Mouse (Mus musculus) urinary bladder, postnatal 36 days (tissue): ENCODE data around the gene Hist1h3b.
"Not testable (repeated sequence)": the region's sequence is repeated elsewhere in the genome, so short reads cannot be mapped to it uniquely, and the experiment has no call there.

Source experiments
- DNase-seq, 2 experiments: peaks; one replicate each; pipeline ENCODE4 v3.0.0; 2022; ENCODE audit warnings: low spot score in 2 of 2, mixed read lengths in 1 of 2

Hist1h3b gene

DNA sequence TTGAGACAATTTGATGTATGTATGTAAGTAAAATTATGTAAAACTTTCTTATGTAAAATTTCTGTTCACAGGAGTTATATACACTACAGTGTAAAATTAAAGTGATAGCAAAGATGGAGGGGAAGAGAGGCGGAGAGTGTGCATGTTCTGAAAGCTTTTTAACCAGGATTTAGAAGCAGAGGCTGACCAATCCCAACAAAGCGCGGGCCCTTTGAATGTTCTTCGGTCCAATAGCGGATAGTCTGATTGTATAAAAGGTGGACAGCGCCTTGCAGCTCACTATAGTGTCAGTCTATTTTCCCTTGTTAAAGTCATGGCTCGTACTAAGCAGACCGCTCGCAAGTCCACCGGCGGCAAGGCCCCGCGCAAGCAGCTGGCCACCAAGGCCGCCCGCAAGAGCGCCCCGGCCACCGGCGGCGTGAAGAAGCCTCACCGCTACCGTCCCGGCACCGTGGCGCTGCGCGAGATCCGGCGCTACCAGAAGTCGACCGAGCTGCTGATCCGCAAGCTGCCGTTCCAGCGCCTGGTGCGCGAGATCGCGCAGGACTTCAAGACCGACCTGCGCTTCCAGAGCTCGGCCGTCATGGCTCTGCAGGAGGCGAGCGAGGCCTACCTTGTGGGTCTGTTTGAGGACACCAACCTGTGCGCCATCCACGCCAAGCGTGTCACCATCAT is at the start of gene Hist1h3b:
Gene Hist1h3b (plus strand): TSS at position 201 of the 675 bp plus-strand sequence.
- DNase-seq = peak; percentile 80 to 84

DNA sequence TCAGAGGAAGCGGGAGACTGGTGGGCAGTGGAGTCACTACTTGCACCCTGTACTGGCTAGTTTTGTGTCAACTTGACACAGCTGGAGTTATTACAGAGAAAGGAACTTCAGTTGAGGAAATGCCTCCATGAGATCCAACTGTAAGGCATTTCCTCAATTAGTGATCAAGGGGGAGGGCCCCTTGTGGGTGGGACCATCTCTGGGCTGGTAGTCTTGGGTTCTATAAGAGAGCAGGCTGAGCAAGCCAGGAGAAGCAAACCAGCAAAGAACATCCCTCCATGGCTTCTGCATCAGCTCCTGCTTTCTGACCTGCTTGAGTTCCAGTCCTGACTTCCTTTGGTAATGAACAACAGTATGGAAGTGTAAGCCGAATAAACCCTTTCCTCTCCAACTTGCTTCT is 49.3 kb upstream of the Hist1h3b start:
- not testable (repeated sequence) for DNase-seq

DNA sequence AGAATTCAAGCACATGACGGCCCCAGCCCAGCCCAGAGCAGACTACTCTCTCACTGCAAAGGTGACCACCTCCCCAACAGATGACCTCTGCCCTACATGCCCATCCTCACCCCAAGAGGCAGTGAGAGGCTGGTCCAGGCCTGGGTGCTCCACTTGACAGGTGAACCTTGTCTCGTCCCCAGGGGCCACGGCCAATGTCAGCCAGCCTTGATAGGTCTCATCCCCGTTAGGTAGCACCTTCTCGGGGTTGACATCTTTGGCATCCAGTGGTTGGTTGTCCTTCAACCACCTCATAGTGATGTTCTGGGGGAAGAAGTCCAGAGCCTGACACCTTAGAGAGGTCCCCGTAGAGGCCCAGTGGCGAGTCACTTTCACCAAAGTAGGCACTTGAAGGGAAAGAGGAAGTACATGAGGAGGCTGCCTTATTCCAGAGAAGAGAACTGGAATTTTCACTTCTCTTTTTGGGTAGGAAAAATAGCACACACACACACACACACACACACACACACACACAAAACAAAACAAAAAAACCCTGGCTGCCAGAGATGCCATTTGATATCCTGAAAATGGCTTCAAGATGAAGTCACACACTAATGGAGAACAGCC is 46.2 kb upstream of the Hist1h3b start:
- DNase-seq = no peak

DNA sequence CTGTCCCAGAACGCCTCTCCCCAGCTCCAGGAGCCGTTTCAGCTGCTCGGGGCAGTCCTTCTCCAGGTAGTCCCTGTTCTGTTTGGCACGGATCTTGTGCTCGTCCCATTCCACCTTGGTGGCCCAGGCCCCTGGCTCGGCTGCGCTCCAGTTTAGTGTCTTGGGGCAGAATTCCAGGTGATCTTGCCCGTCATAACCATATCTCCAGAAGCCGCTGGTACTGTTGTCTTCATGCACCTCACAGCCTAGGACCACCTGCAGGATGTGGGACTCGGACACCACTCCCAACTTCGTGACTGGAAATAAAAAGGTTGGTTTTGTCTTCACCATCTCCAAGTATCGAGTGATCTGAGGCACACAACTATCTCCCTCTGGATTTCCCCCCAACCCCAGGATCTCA is 45.3 kb upstream of the Hist1h3b start:
- no peak for DNase-seq

DNA sequence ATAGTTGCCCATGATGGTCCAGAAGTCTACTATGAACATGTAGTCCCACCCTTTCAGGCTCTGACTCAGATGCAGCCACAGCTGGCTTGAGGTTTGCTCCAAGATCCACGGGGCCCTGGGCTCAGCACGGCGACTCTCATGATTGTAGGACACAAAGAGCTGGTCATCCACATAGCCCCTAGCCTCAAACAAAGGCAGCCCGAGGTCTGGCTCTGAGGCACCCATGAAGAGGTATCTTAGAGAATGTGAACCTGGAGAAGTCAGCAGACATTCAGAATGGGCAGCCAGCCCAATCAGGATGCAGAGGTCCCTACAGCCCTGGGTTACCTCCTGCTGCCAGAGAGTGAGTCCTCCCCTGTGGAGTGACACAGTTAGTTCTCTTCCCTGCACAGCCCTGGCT is 44.0 kb upstream of the Hist1h3b start:
- no peak for DNase-seq

DNA sequence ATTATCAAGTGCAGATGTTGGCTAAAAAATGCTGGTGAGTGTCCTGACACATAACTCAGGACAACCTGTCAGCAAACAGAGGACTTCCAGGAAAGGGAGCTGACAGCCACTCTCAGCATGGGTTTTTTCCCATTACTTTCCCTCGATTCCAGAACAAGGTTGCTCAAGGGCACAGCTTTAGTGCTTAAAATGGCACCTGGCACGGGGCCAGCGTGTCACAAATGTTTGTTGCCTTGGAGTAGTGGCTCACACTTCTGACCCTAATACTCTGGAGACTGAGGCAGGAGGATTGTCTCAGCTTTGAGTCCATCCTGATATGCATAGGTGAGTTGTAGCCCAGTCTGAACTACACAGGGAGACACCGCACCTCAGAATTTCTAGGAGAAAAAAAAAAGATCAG is 43.4 kb upstream of the Hist1h3b start:
- DNase-seq = no peak

DNA sequence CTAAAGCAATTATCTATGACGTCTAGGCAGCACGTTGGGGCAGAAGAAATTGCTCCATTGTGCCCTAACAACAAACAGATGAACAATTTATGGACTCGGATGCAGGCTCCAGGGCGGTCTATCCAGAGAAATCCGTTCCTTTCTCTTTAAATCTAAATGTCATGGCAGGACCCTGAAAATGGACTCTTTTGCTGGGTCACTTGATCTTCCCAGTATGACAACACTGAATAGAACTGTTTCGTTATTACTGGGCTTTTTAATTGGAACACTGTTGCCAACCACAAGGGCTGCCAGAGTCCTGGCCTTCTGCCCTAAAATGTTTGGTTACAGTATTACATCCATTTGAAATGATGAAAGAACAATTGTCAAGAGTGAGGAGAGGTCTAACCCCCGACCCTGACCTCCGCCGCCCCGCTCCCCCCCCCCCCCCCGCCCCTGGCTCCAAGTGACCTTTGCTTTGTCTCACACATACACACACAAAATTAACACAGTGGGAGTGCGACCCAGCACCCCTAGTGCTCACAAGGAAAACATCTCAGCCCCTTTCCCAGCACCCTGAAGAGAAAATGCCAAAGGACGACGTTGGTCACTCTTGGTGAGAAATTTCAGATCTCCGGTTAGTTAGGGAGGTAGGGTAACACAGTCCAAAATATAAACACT is 42.2 kb upstream of the Hist1h3b start:
- DNase-seq = peak in 1 of 2 experiments; percentile 24

DNA sequence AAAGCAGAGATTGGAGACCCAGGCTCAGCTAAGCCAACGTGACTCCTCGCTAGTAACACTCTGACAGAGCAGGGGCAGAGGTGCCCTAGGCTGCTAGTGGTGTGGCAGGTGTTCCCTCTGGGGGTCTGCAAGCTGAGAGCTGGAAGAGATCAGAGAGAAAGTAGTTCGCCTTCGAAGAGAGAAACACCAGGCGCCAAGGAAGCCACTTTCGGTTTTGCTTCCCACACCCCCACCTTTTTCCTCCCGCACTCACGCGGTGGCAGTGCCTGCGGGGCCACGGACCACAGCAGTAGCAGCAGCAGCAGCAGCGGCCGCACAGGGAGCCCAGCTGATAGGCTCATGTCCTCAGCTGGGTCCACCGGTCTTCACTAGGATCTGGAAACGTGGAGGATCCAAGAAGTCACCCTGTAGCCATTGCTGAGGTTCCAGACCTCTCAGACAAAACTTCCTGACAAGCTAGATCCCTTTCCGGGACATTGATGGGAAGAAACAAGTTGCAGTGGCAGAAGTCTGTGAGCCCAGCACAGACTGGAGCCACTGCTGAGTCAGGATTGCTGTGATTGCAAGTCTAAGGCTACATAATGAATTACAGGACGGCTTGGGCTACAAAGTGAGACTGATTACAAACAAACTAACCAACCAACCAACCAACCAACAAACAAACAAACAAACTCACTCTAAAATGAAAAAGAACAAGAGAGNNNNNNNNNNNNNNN is 41.5 kb upstream of the Hist1h3b start, which contains the start of gene Hfe:
Gene Hfe (minus strand): TSS at position 481 of the 716 bp plus-strand sequence.
- peak; percentile 40 to 53 for DNase-seq

DNA sequence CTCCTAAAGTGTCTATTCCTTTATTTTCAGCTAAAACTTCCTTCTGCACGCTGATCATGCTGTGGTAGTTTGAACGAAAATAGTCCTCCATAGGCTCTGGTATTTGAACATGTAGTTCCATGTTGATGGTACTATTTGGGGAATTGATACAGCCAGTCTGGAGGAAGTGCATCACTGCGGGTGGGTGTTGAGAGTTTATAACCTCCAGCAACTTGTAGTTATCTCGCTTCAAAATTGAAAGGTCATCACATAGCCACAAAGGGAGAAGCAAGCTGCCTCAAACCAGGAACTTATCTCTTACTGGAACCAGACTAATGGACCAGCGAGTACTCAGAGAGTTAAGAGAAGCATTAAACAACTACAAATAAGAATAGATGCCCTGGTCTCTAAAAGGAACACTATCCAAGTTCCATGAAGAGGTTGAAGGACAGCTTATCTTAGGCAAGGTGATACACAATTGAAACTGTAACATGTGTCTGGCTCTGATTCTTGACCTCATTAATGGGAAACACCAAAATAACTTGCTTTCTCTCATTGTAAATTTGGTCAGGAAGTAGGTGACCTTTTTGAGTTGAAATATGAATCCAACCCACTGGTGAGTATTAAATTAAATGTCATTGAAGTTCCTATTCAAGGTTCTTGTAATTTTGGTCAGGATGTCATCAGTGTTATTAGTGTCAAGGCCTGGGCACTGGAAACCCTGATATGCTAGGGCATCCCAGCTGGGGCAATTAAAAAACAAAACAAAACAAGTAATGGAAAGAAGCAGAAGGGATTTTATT is 35.6 kb upstream of the Hist1h3b start:
- DNase-seq = no peak

DNA sequence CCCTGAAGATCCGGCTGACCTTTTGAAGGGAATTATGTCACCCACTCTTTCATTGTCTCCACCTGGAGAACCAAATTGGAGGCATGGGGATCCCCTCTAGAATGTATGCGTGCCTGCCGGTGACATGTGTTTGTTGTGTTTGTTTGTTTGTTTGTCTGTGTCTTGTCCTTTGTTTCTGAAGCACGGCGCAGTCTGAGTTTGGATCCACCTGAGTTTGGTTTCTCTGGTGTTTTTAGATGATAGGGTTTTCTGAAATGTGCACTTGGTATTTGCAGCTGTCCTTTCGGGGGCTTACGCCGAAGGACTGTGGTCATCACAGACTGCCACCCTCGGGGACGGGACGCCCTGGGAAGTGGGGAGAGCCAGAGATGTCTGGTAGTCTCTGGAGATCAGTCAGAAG is 34.9 kb upstream of the Hist1h3b start:
- no peak for DNase-seq

DNA sequence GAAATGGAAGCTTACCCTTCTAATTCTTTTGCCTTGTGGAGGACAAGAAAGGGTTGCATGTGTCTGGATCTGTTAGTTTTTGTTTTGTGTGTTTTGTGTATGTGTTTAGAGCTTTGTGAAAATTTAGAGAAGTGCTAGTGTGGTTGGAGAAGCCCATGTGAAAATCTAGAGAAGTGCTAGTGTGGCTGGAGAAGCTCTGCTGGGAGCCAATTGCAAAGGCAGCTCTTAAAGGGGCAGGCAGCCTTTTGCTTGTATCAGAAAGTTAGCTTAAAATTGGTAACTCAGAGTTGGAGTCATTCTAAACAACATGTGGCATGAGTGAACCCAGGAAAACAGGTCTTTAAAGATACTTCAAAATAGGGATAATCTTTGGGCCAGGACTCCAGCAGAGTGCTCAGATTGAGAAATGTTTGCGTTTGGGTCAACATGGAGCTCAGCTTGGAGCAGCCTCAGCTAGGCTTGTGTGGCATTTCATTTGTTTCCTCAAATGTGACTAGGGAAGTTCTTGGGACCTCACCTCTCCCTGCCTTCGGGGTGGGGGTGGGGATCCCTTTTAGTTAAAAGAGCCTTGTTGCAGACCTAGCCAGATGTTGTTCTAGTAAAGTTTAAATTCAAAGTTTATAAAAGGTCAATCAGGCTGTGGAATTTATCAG is 34.3 kb upstream of the Hist1h3b start:
- not testable (repeated sequence) for DNase-seq

DNA sequence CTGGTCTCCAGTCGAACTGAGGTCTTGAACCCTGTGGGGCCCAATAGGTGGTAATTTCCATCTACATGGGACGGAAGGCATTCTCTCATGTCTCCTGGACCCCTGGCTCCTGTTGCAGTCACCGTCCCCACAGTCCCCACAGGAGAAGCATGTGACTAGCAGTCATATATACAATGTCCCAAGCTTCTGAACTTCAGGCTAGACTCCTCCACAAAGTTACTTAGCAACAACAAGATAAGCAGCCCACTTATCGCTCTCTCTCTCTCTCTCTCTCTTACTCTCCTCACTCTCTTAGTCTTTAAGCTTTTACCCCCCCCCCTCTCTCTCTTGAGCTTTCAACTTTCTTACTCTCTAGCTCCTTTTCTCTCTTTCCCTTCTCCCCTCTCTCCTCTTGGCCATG is 27.8 kb upstream of the Hist1h3b start:
- no peak for DNase-seq

DNA sequence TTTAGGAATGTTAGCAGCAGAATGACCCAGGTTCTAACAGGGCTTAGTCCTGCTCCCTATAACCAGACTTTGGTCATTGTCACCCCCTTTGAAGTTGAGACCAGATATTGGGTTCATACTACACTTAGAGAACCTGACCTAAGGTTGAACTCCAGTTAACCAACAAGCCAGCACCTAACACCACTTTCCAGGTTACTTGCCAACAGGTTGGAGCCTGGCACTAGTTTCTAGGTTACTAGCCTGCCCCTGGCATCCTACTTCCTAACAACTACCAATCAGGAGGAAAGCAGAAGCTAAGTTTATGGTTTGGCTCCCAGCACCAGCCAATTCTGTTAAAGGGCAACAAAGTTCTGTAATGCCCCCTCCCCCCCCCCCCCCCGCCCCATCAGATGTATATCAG is 26.9 kb upstream of the Hist1h3b start:
- DNase-seq = no peak

DNA sequence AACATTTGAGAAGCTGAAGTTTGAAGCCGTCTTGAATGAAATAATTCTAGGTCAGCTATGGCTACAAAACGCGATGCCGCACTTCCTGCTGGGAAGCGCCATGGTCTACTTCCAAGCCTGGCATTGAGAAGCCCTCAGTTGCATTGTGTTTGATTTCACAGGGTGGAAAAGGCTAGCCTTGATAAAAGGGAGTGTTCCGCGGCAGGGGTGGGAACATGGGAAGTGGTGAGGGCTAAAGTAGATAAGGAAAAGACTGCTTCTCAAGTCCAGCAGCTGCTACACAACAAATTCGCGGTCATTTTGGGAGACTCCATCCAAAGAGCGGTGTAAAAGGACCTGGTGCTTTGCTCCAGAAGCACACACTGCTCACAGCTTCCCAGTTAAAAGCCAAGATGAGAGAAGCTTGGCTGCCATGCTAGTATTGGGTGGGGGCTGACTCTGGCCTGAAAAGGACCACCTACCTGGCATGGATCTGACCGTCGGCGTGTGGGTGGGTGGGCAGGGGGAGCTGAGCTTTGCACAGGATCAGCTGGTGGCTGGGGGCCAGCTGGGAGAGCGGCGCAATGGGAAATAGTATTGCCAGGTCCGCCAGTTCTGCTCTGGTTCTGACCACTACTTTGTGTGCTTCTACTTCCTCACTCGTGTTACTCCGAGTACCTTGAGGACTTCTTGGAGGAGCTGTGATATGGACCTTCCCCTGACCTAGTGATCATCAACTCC is 23.4 kb upstream of the Hist1h3b start:
- no peak for DNase-seq

DNA sequence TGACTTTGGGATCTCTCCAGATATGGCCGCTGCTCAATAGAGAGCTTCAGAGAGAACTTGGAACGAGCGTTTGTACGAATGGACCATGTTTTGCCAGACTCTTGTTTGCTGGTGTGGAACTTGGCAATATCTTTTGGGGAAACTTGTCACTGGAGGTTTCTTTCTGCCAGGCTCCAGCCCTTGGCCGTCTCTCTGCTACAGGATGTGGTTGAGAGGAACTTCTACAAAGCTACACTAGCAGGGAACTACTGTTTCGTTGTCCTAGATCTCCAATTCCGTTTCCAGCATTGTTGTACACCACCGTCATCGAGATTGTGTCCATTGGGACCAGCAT is 22.9 kb upstream of the Hist1h3b start:
- DNase-seq = no peak

DNA sequence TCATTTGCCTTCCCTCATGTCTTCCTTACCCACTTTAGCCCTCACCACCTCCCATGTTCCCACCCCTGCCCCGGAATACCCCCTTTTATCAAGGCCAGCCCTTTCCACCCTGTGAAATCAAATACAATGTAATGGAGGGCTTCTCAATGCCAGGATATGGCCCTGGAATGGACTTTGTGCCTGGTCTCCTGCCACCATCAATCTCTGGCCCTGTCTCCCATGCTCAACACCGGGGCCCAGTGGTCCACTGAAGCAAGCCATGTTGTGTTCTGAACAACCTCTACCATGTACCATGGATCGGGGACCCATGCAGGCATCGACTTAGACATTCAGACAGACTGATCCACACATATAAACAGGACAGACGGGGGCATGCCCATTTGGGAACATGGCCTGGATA is 22.4 kb upstream of the Hist1h3b start:
- DNase-seq = no peak

DNA sequence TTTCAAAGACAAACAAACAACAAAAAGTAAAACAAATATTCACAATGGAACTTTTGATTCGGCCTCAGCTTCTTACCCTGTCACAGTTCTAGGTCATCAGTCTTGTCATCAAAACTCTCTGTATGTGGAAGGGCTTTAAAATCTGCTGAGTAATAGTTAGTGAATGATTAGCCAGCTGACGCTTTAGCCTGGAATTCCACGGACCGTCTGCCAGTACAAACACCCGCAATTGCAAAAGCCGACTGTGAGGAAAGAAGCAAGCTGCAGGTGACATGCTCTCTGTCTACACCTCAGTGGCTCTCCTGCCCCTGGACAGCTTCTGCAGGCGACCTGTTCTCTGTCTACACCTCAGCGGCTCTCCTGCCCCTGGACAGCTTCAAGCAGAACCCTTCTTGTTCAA is 21.6 kb upstream of the Hist1h3b start:
- DNase-seq = peak; percentile 32 to 52

DNA sequence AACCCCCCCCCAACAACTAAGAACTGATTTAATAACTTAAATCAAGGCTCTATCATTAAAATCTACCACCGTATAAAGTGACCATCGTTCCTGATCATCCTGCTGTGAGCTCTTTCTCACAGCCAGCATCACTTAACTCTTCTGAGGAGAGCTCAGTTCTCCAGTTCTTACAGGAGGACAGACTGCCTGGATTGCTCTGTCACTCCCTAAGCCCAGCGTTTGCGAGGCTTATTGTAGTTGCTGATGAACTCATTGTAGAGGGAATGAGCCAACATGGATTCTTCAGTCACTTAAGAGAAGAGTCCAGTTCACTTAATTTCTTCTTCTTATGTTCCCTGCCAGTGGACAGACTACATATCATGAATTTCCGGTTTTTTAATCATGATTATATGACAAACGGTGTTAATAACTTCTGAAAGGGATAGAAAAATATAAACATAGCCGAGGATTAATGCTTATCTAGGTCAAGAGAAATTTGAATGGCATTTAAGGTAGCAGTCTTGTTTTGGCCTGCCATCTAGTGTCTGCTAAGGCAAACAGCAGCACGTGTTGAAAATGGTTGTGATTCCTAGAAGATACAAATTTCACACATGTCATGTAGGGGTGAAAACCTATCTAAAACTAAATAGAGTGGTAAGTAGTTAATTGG is 19.8 kb upstream of the Hist1h3b start:
- DNase-seq = no peak

DNA sequence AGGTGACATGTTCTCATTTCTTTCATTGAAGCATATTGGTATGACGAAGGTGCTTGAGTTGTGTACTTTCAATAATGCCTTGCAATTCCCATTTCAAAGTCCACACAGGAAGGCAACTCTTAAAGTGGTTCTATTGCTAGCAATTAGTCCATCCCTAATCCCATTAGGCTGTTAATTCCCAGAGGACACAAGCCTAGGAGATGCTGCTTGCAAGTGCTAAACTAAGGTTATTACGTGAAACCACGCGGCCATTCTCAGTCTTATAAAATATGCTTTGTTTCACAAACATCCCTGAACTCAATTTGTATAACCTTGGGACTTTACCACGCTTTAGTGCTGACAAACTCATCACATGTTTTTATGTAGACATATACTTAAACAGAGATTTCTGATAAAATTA is 15.0 kb upstream of the Hist1h3b start:
- DNase-seq = no peak

DNA sequence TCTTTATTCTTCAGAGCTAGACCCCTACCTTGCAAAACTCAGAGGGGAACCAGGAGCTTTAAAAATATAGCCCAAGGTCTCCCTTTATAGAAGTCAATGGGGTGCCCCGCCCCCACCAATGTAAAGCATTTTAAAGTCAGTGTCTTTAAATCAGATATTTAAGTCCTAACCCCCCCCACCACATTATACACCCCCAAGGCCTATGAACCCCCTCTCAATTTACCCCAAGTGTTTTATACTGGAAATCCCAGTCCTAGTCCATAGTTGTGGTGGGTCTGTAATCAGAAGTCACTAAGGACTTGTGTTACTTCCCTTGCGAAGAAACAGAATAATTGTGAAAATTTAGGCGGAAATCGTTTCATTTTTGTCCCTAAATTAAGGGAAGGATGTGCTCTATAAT is 14.0 kb upstream of the Hist1h3b start:
- DNase-seq = no peak
